Mouse (Mus musculus) intestine, postnatal 0 days (tissue): ENCODE measurements around the gene Mtmr14. TPM values are rescaled to one million over a fixed set of nuclear protein-coding genes. Genes with fewer than 3 reads are reported as not detected.

Experiments used
- ATAC-seq: fragments of 200-750 bp; cut with Nextera tagmentation; 2 replicates; pipeline ENCODE4 v1.8.0; 2017; ENCODE audit warnings: mild to moderate bottlenecking, moderate TSS enrichment, moderate library complexity
- H3K27ac ChIP-seq: fragments of 300-500 bp; sonication (generic); 2 replicates; pipeline ENCODE4 v1.5.1; 2014; ENCODE audit warnings: mild to moderate bottlenecking, low read depth, low read length, moderate library complexity
- H3K27me3 ChIP-seq: fragments of 300-500 bp; sonication (generic); replicated peaks from 2 replicates; pipeline ENCODE4 v1.6.1; 2014; ENCODE audit warnings: low read length, mixed read lengths; ENCODE audit not compliant: control insufficient read depth, insufficient read depth
- H3K36me3 ChIP-seq: fragments of 300-500 bp; sonication (generic); 2 replicates; pipeline ENCODE4 v1.6.1; 2014; ENCODE audit warnings: mild to moderate bottlenecking, moderate library complexity; ENCODE audit not compliant: control insufficient read depth, insufficient read depth
- H3K4me1 ChIP-seq: fragments of 300-500 bp; sonication (generic); replicated peaks from 2 replicates; pipeline ENCODE4 v1.6.1; 2014; ENCODE audit warnings: antibody characterized with exemption, low read length, mixed read lengths; ENCODE audit not compliant: control insufficient read depth, insufficient read depth
- H3K4me2 ChIP-seq: fragments of 300-500 bp; sonication (generic); replicated peaks from 2 replicates; pipeline ENCODE4 v1.6.1; 2014; ENCODE audit warnings: low read depth, mild to moderate bottlenecking, moderate library complexity
- H3K4me3 ChIP-seq: fragments of 300-500 bp; sonication (generic); 2 replicates; pipeline ENCODE4 v1.5.1; 2014; ENCODE audit warnings: low read depth, low read length
- H3K9ac ChIP-seq: fragments of 300-500 bp; sonication (generic); 2 replicates; pipeline ENCODE4 v1.6.1; 2014; ENCODE audit warnings: mild to moderate bottlenecking, low read depth, low read length
- H3K9me3 ChIP-seq: fragments of 300-500 bp; sonication (generic); 2 replicates; pipeline ENCODE4 v1.6.1; 2016; ENCODE audit warnings: mixed run types; ENCODE audit not compliant: control insufficient read depth
- CTCF ChIP-seq: sonication (generic); IDR thresholded peaks from 2 replicates; pipeline ENCODE4 v1.5.1; 2016; ENCODE audit warnings: low read depth, mild to moderate bottlenecking, control low read depth, antibody characterized with exemption, moderate library complexity
- WGBS: fragments of 180-500 bp; shearing (Covaris S2); extraction: QIAGEN DNeasy Blood & Tissue Kit; methylation state at CpG from one replicate; pipeline ENCODE4 v1.1.7; 2014; 5-methylcytosine and 5-hydroxymethylcytosine counted together
- polyA plus RNA-seq: library from polyadenylated mRNA; unstranded; fragments of >200 nt; fragmentation: Nextera tagmentation; extraction: Ambion mirVana; gene quantifications from 2 replicates; pipeline ENCODE4 v1.2.1, GENCODE M21; 2015

Mtmr14 gene
- polyA plus RNA-seq, 1 experiment from 2014 or later: 31.5 TPM

- H3K4me2 ChIP-seq: peak overlapping the region; percentile 53
- 5% methylated on average over 6 of the region's 6 CpGs for WGBS
- no peak for TF ChIP-seq CTCF
- H3K9ac ChIP-seq: no peak overlapping the region
- 0 out of 2 replicates have a peak overlapping the region, but pooled peaks have one; percentile 5 for H3K4me3 ChIP-seq
- no peaks in the 10 kb centered on the region for H3K4me1 ChIP-seq
- no peak; the same call in 1 of the 2 replicates for ATAC-seq
- H3K9me3 ChIP-seq: no peaks in the 10 kb centered on the region
- peaks cover 19% of the 10 kb centered on the region for H3K27me3 ChIP-seq
- H3K36me3 ChIP-seq: peaks cover 9% of the 10 kb centered on the region
- H3K27ac ChIP-seq: no peak overlapping the region
Measured at GRCm38 (mm10) chr6:113283500-113283899, 45.9 kb downstream of the Mtmr14 start.

DNA sequence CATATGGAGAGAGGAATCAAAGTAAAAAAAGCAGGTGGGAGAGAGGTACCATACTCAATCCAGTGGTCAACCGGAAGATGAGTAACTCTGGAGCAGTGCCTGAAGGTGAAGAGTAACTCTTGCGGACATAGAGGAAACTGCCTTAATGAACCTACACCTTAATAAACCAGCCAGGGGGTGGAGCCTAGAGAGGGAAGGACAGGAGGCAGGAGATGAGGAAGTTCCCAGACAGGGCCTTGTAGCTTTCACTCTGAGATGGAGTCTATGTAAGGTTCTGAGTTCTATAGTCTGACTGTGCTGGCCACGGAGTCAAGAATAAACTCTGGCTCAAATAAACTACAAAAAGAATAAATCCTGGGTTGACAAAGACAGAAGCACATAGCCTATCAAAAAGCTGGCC lies 47.3 kb downstream of the Mtmr14 start:
- Histone ChIP-seq H3K9ac (no peak overlapping the region), H3K9me3 (no peaks in the 10 kb centered on the region), H3K4me1 (no peaks in the 10 kb centered on the region), H3K36me3 (peaks cover 6% of the 10 kb centered on the region), H3K4me2 (no peak overlapping the region), H3K4me3 (no peak overlapping the region), H3K27me3 (peaks cover 19% of the 10 kb centered on the region), H3K27ac (no peak overlapping the region)
- 67% methylated on average over 3 of the region's 3 CpGs for WGBS
- no peak for ATAC-seq
- no peak for TF ChIP-seq CTCF

- H3K4me1 ChIP-seq: no peaks in the 10 kb centered on the region
- H3K9me3 ChIP-seq: no peaks in the 10 kb centered on the region
- no peak overlapping the region for H3K9ac ChIP-seq
- no peak for ATAC-seq
- H3K4me2 ChIP-seq: no peak overlapping the region
- H3K36me3 ChIP-seq: no peaks in the 10 kb centered on the region
- peaks cover 19% of the 10 kb centered on the region for H3K27me3 ChIP-seq
- H3K4me3 ChIP-seq: no peak overlapping the region
- 65% methylated on average over 1 of the region's 1 CpGs for WGBS
- no peak for TF ChIP-seq CTCF
- no peak overlapping the region for H3K27ac ChIP-seq
Measured at GRCm38 (mm10) chr6:113286316-113286715, 48.7 kb downstream of the Mtmr14 start.

GRCm38 (mm10) chr6:113287236-113287635 lies 49.6 kb downstream of the Mtmr14 start:
- Histone ChIP-seq H3K4me2 (no peak overlapping the region), H3K9ac (no peak overlapping the region), H3K4me1 (no peaks in the 10 kb centered on the region), H3K27me3 (peaks cover 14% of the 10 kb centered on the region), H3K27ac (no peak overlapping the region), H3K36me3 (no peaks in the 10 kb centered on the region), H3K9me3 (no peaks in the 10 kb centered on the region), H3K4me3 (no peak overlapping the region)
- 65% methylated on average over 4 of the region's 4 CpGs for WGBS
- ATAC-seq: no peak
- TF ChIP-seq CTCF: no peak

- Histone ChIP-seq H3K9me3 (no peaks in the 10 kb centered on the region), H3K4me2 (no peak overlapping the region), H3K27ac (no peak overlapping the region), H3K4me3 (no peak overlapping the region), H3K36me3 (no peaks in the 10 kb centered on the region), H3K9ac (no peak overlapping the region), H3K4me1 (no peaks in the 10 kb centered on the region), H3K27me3 (no peaks in the 10 kb centered on the region; the same call in 1 of the 2 replicates)
- ATAC-seq: no peak
- TF ChIP-seq CTCF: no peak
- 89% methylated on average over 15 of the region's 15 CpGs for WGBS
Measured at GRCm38 (mm10) chr6:113289346-113289745, 51.7 kb downstream of the Mtmr14 start.

DNA sequence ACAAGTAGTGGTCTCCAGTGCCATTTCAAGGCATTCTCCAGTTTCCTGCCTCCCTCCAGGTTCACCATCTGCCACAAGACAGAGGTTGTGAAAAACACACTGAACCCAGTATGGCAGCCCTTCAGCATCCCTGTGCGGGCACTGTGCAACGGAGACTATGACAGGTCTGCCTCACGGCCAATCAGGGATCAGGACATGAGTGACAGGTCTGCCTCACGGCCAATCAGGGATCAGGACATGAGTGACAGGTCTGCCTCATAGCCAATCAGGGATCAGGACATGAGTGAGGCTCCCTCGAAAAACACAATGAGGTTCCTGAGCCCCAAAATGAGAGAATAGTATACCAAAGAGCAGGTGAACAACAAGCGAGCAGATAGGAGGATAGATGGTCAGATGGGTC lies 52.7 kb downstream of the Mtmr14 start:
- Histone ChIP-seq H3K4me1 (no peaks in the 10 kb centered on the region), H3K9me3 (no peaks in the 10 kb centered on the region), H3K27ac (no peak overlapping the region), H3K36me3 (no peaks in the 10 kb centered on the region), H3K4me2 (no peak overlapping the region), H3K9ac (no peak overlapping the region), H3K27me3 (no peaks in the 10 kb centered on the region), H3K4me3 (no peak overlapping the region)
- no peak for TF ChIP-seq CTCF
- WGBS: 65% methylated on average over 6 of the region's 6 CpGs
- no peak for ATAC-seq

- WGBS: 57% methylated on average over 5 of the region's 5 CpGs
- Histone ChIP-seq H3K27me3 (no peaks in the 10 kb centered on the region), H3K9me3 (no peaks in the 10 kb centered on the region), H3K4me1 (no peaks in the 10 kb centered on the region), H3K4me2 (no peak overlapping the region), H3K27ac (no peak overlapping the region), H3K9ac (no peak overlapping the region), H3K4me3 (no peak overlapping the region), H3K36me3 (no peaks in the 10 kb centered on the region)
- ATAC-seq: no peak
- TF ChIP-seq CTCF: no peak
Measured at GRCm38 (mm10) chr6:113292938-113293337, 55.3 kb downstream of the Mtmr14 start.
